30 mouse cellular contexts compared by ENCODE assay signal in the genomic region with DNA sequence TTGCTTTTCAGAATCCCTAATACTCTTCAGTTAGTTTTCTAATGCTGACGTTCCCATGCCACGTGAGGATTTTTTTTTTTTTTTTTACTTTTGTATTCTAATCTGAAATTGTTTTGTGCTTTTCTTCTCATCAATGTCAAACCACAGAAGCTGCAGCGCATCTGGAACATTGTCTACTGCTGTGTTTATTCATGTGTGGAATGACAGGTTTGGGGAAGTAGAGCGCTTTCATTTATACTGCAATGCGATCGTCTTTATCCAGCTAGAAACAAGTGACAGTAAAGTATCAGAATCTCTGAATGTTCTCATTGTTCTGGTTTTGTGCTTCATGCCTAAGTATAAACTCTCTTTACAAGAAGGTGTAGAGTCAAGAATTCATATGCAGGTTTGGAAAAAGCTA. TPM values are rescaled to one million over a fixed set of nuclear protein-coding genes. Genes with fewer than 3 reads are reported as not detected.
DNase-seq lines count a peak whose midpoint lies in the region; ATAC-seq and TF ChIP-seq lines count a peak whose summit lies in the region.
"Had no signal": no experiment of that assay in that cellular context is flagged by ENCODE, and none has a peak within 500 bp of the region (broad histone marks: within the 10 kb centered on the region; RNA-seq: fewer than 3 reads in every experiment).

No protein-coding gene starts in this region.

- no peak for TF ChIP-seq POLR2A in brain, embryonic 14.5 days (IDR thresholded peaks at IDR 0.05; ENCODE audit: borderline replicate concordance, extremely low read depth, insufficient read depth, insufficient read length, poor library complexity, severe bottlenecking)

- no peak overlapping the region for H3K27ac ChIP-seq in forebrain, postnatal 0 days (ENCODE audit: low read depth, low read length)
- no peak overlapping the region for H3K27ac ChIP-seq in forebrain, embryonic 10.5 days
- no peak overlapping the region for H3K27ac ChIP-seq in kidney, embryonic 16.5 days (ENCODE audit: low read length)
- no peak overlapping the region for H3K27ac ChIP-seq in kidney, embryonic 14.5 days (ENCODE audit: low read depth, low read length)
- H3K27ac ChIP-seq: embryonic facial prominence, embryonic 13.5 days; embryonic facial prominence, embryonic 15.5 days; forebrain, embryonic 13.5 days; forebrain, embryonic 15.5 days had no signal

- no peaks in the 10 kb centered on the region for H3K36me3 ChIP-seq in forebrain, postnatal 0 days (ENCODE audit: insufficient read depth)
- H3K36me3 ChIP-seq in forebrain, embryonic 10.5 days (replicated peaks) = no peaks in the 10 kb centered on the region
- H3K36me3 ChIP-seq in splenic B cell, adult 2 months (ENCODE audit: control insufficient read depth, insufficient read depth, low read length, poor library complexity, severe bottlenecking) = no peaks in the 10 kb centered on the region
- H3K36me3 ChIP-seq in kidney, embryonic 16.5 days (ENCODE audit: insufficient read depth, low read length) = no peaks in the 10 kb centered on the region
- no peaks in the 10 kb centered on the region for H3K36me3 ChIP-seq in kidney, embryonic 14.5 days (ENCODE audit: control insufficient read depth, insufficient read depth, low read length)
- H3K36me3 ChIP-seq: embryonic facial prominence, embryonic 13.5 days; embryonic facial prominence, embryonic 15.5 days; forebrain, embryonic 15.5 days; G1E had no signal

- no peaks in the 10 kb centered on the region for H3K9me3 ChIP-seq in forebrain, postnatal 0 days (ENCODE audit: low read length)
- H3K9me3 ChIP-seq in forebrain, embryonic 10.5 days = no peaks in the 10 kb centered on the region
- H3K9me3 ChIP-seq in kidney, embryonic 16.5 days (ENCODE audit: low read length) = no peaks in the 10 kb centered on the region; the same call in 1 of the 2 replicates
- H3K9me3 ChIP-seq in kidney, embryonic 14.5 days (ENCODE audit: control insufficient read depth, low read length) = no peaks in the 10 kb centered on the region
- H3K9me3 ChIP-seq: embryonic facial prominence, embryonic 13.5 days; embryonic facial prominence, embryonic 15.5 days; forebrain, embryonic 13.5 days; forebrain, embryonic 15.5 days had no signal

- TF ChIP-seq CTCF in forebrain, postnatal 0 days (IDR thresholded peaks at IDR 0.05; ENCODE audit: low read depth) = no peak
- TF ChIP-seq CTCF in brain, embryonic 14.5 days (IDR thresholded peaks at IDR 0.05; ENCODE audit: borderline replicate concordance, extremely low read depth, insufficient read depth, insufficient read length) = no peak

- no peaks in the 10 kb centered on the region for H3K4me1 ChIP-seq in forebrain, postnatal 0 days (ENCODE audit: insufficient read depth)
- no peaks in the 10 kb centered on the region for H3K4me1 ChIP-seq in forebrain, embryonic 10.5 days
- H3K4me1 ChIP-seq in kidney, embryonic 16.5 days (ENCODE audit: insufficient read depth, low read length) = no peaks in the 10 kb centered on the region
- H3K4me1 ChIP-seq in kidney, embryonic 14.5 days (ENCODE audit: control insufficient read depth, insufficient read depth, low read length) = no peaks in the 10 kb centered on the region
- H3K4me1 ChIP-seq: embryonic facial prominence, embryonic 13.5 days; embryonic facial prominence, embryonic 15.5 days; forebrain, embryonic 13.5 days; forebrain, embryonic 15.5 days had no signal

- 61% methylated on average over 6 of the region's 6 CpGs for whole genome bisulfite sequencing in forebrain, postnatal 0 days
- 82% methylated on average over 6 of the region's 6 CpGs for WGBS in forebrain, embryonic 10.5 days
- 78% methylated on average over 6 of the region's 6 CpGs for WGBS in kidney, embryonic 16.5 days
- WGBS in kidney, embryonic 14.5 days = 81% methylated on average over 6 of the region's 6 CpGs

- no peak overlapping the region for H3K9ac ChIP-seq in forebrain, postnatal 0 days
- no peak overlapping the region for H3K9ac ChIP-seq in kidney, embryonic 16.5 days (replicated peaks; ENCODE audit: low read length)
- no peak overlapping the region for H3K9ac ChIP-seq in kidney, embryonic 14.5 days (ENCODE audit: low read depth, low read length)
- H3K9ac ChIP-seq: embryonic facial prominence, embryonic 13.5 days; embryonic facial prominence, embryonic 15.5 days; forebrain, embryonic 13.5 days; forebrain, embryonic 15.5 days had no signal

- no peak overlapping the region for H3K4me2 ChIP-seq in forebrain, postnatal 0 days (ENCODE audit: low read depth)
- H3K4me2 ChIP-seq in kidney, embryonic 16.5 days (replicated peaks; ENCODE audit: low read depth, low read length) = no peak overlapping the region
- H3K4me2 ChIP-seq in kidney, embryonic 14.5 days (replicated peaks; ENCODE audit: low read depth, low read length) = no peak overlapping the region
- H3K4me2 ChIP-seq: embryonic facial prominence, embryonic 13.5 days; embryonic facial prominence, embryonic 15.5 days; forebrain, embryonic 13.5 days; forebrain, embryonic 15.5 days had no signal

- DNase-seq in forebrain, postnatal 0 days = peak; percentile 6
- no peak for DNase-seq in forebrain, embryonic 10.5 days (ENCODE audit: extremely low spot score, low spot score)
- DNase-seq in spleen, postnatal 36 days (ENCODE audit: low spot score in 2 of 2) = peak; percentile 24 to 31
- DNase-seq in spleen, postnatal 14 days (ENCODE audit: low spot score in 2 of 2) = no peak
- peak; percentile 26 for DNase-seq in brain, embryonic 14.5 days (ENCODE audit: low read depth)
- peak; percentile 67 for DNase-seq in splenic B cell, adult 2 months (ENCODE audit: low read depth, low spot score)
- DNase-seq: adrenal gland, adult 8-10 months; adrenal gland, postnatal 14 days; adrenal gland, postnatal 36 days; cerebellum, adult 11 months; cerebellum, adult 18-20 months; cerebellum, adult 8-10 months; cerebellum, adult 9-11 months; cerebellum, postnatal 14 days; cerebellum, postnatal 36 days; embryo, embryonic 11 days had no signal

- ATAC-seq in forebrain, postnatal 0 days = peak; percentile 36; the same call in 1 of the 2 replicates
- ATAC-seq in kidney, embryonic 16.5 days (ENCODE audit: low FRiP score, low TSS enrichment) = no peak
- ATAC-seq in kidney, embryonic 14.5 days (ENCODE audit: low FRiP score, low TSS enrichment) = no peak
- ATAC-seq: activated CD4-positive, CD25-positive, alpha-beta regulatory T cell, adult 4 months; CD4-positive, CD25-positive, alpha-beta regulatory T cell, adult 4 months; forebrain, embryonic 13.5 days; forebrain, embryonic 15.5 days; Patski had no signal

- no peak overlapping the region for H3K4me3 ChIP-seq in forebrain, postnatal 0 days (ENCODE audit: low read depth, low read length)
- H3K4me3 ChIP-seq in forebrain, embryonic 10.5 days = no peak overlapping the region
- H3K4me3 ChIP-seq in kidney, embryonic 16.5 days (ENCODE audit: low read length) = no peak overlapping the region
- H3K4me3 ChIP-seq in kidney, embryonic 14.5 days (ENCODE audit: low read length) = no peak overlapping the region
- H3K4me3 ChIP-seq: embryonic facial prominence, embryonic 13.5 days; embryonic facial prominence, embryonic 15.5 days; erythroblast, embryonic 14.5 days; forebrain, embryonic 13.5 days; forebrain, embryonic 15.5 days had no signal

- no peaks in the 10 kb centered on the region for H3K27me3 ChIP-seq in forebrain, postnatal 0 days (ENCODE audit: insufficient read depth, low read length)
- H3K27me3 ChIP-seq in forebrain, embryonic 10.5 days (ENCODE audit: poor library complexity, severe bottlenecking) = no peaks in the 10 kb centered on the region
- no peaks in the 10 kb centered on the region for H3K27me3 ChIP-seq in splenic B cell, adult 2 months (ENCODE audit: control insufficient read depth, insufficient read depth, low read length, poor library complexity, severe bottlenecking)
- no peaks in the 10 kb centered on the region for H3K27me3 ChIP-seq in kidney, embryonic 16.5 days (ENCODE audit: insufficient read depth, low read length)
- H3K27me3 ChIP-seq in kidney, embryonic 14.5 days (ENCODE audit: control insufficient read depth, insufficient read depth, low read length) = no peaks in the 10 kb centered on the region
- H3K27me3 ChIP-seq: CH12.LX; embryonic facial prominence, embryonic 13.5 days; embryonic facial prominence, embryonic 15.5 days; forebrain, embryonic 13.5 days; forebrain, embryonic 15.5 days had no signal

RNA-seq across cellular contexts. Expression of gene Pdzrn4, which starts 56.4 kb away (rescaled TPM):
- total RNA-seq in forebrain, postnatal 0 days (2014; rRNA removed) = 15.6 and 20.7 TPM in 2 replicates
- polyA plus RNA-seq in forebrain, postnatal 0 days (2015; fragmentation: Nextera tagmentation; extraction: Ambion mirVana) = 12.4 and 16.3 TPM in 2 replicates
- 1.4 and 1.5 TPM in 2 replicates for polyA plus RNA-seq in forebrain, embryonic 10.5 days (2016; fragmentation: Nextera tagmentation; extraction: Ambion mirVana)
- 7.2 and 17.1 TPM in 2 replicates for polyA plus RNA-seq in brain, embryonic 14.5 days (2012; rRNA removed)
- 2.9 and 3.1 TPM in 2 replicates for polyA plus RNA-seq in kidney, embryonic 16.5 days (2015; fragmentation: Nextera tagmentation; extraction: Ambion mirVana)
- polyA plus RNA-seq in kidney, embryonic 14.5 days (2014; fragmentation: Nextera tagmentation; extraction: Ambion mirVana) = 1.7 and 1.9 TPM in 2 replicates
- total RNA-seq: adrenal gland, adult 18-20 months; adrenal gland, adult 8-10 months; adrenal gland, postnatal 14 days; adrenal gland, postnatal 36 days; CH12.LX; common myeloid progenitor, adult 5-6 weeks had no signal
- polyA plus RNA-seq: G1E, Patski had no signal

Comparison
In these comparisons a context has a peak if more than half of its experiments do, and no peak if none do; other contexts are left out.
1. DNase-seq: peak in forebrain, postnatal 0 days (single experiment), spleen, postnatal 36 days (2 of 2), brain, embryonic 14.5 days (single experiment) and splenic B cell, adult 2 months (single experiment); none in forebrain, embryonic 10.5 days (single experiment) and spleen, postnatal 14 days (0 of 2).